Mouse (Mus musculus): ENCODE measurements around the gene Irf5.

GRCm38 (mm10) chr6:29505493-29505892 lies 20.9 kb upstream of the Irf5 start:
- TF ChIP-seq CTCF (IDR thresholded peaks at IDR 0.05; ENCODE audit: low read depth) = peak; percentile 37
- TF ChIP-seq EP300 (IDR thresholded peaks at IDR 0.05; ENCODE audit: low read depth) = no peak

Data from liver, embryonic 14.5 days (tissue).